Mouse (Mus musculus) cerebellum, adult 2 months (tissue): ENCODE measurements around the gene Acta2. TPM values are rescaled to one million over a fixed set of nuclear protein-coding genes. Genes with fewer than 3 reads are reported as not detected.

Source experiments
- DNase-seq, 2 experiments: peaks; one replicate each; pipeline ENCODE4 v3.0.0; 2021
- H3K27ac ChIP-seq: fragments of 200-500 bp; 2 replicates; pipeline ENCODE4 v1.5.1; 2012; ENCODE audit warnings: low read length, control low read depth, inconsistent platforms; ENCODE audit not compliant: insufficient read depth
- H3K27me3 ChIP-seq: fragments of 200-500 bp; 2 replicates; pipeline ENCODE4 v1.6.1; 2012; ENCODE audit warnings: inconsistent platforms, mild to moderate bottlenecking, low read length, moderate library complexity; ENCODE audit not compliant: control insufficient read depth, insufficient read depth
- H3K4me1 ChIP-seq: fragments of 200-500 bp; 2 replicates; pipeline ENCODE4 v1.6.1; 2011; ENCODE audit warnings: low read length; ENCODE audit not compliant: control insufficient read depth, insufficient read depth
- H3K4me3 ChIP-seq: fragments of 200-500 bp; replicated peaks from 2 replicates; pipeline ENCODE3; 2011; ENCODE audit warnings: mild to moderate bottlenecking, low read depth, low read length, control low read depth; ENCODE audit not compliant: insufficient read depth
- CTCF ChIP-seq: fragments of 200-500 bp; IDR thresholded peaks from 2 replicates; pipeline ENCODE4 v1.5.1; 2011; ENCODE audit warnings: low read depth, mild to moderate bottlenecking, control low read depth, low read length, moderate library complexity, borderline replicate concordance; ENCODE audit not compliant: insufficient read depth
- POLR2A ChIP-seq: fragments of 200-500 bp; IDR thresholded peaks from 2 replicates; pipeline ENCODE4 v1.6.1; 2011; ENCODE audit warnings: low read length, control low read depth, borderline replicate concordance; ENCODE audit not compliant: insufficient read depth
- WGBS: fragments of 180-500 bp; shearing (Covaris S2); methylation state at CpG from one replicate; pipeline ENCODE4 v1.1.7; 2018; 5-methylcytosine and 5-hydroxymethylcytosine counted together
- polyA plus RNA-seq: library from polyadenylated mRNA; depleted of rRNA; stranded (reverse); fragments of >200 nt; gene quantifications from 2 replicates; pipeline ENCODE4 v1.2.3, GENCODE M21; 2012

Acta2 gene
- polyA plus RNA-seq, 1 experiment: 28.4 TPM

DNA sequence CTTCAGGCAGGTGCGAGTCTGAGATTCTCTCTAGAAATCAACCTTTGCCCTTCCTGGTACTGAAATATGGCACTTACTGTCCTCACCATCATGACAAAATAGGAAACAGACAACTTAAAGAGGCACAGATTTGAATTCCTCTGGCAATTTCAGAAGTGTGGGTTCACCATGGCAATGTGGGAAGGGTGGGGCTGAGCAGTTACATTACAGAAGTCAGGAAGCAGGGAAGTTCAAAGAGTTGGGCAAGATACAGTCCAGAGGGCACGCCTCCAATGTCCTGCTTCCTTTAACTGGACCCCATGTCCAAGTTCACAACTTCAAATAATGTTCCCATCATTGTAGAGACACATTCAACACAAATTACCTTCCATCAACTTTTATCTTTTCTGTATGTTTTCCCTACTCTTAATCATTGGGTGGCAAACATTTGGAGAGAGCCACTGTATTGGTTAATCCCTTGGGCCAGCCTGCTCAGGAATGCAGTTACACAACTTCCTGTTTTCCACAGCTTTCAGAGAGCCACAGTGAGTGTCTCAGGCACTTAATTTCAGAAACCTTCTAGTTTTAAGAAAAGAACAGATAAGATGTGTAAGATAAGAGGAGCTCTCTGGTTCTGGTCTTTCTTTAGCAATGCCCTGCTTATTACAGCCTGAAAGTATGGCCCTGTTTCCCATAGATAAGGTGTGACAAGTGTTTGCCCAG, 7.0 kb upstream of the Acta2 start:
- Histone ChIP-seq H3K27me3 (no peaks in the 10 kb centered on the region), H3K4me3 (no peak overlapping the region), H3K27ac (no peak overlapping the region), H3K4me1 (no peaks in the 10 kb centered on the region)
- DNase-seq: no peak
- WGBS: 85% methylated on average over 2 of the region's 2 CpGs
- no peak for TF ChIP-seq POLR2A
- no peak for TF ChIP-seq CTCF

DNA sequence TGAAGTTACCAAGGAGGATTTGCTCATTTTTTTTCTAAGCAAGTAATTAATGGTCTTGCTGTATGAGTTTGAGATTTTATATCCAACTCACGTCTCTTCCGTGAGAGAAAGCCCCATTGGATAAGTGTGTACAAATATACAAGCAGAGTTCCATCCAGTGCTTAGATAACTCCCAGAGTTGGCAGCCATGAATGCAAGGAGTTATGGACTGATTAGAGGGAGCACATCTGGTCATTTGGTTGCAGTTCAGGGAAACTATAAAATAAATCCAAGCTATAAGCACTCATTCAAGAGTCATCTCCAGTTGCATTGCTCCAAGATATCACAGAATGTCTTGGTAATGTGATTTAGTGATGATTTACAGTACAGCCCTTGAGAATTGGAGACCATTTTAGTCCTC, 1.5 kb upstream of the Acta2 start:
- DNase-seq: no peak
- H3K27ac ChIP-seq: no peak overlapping the region
- TF ChIP-seq CTCF (no peak), POLR2A (no peak)
- no peaks in the 10 kb centered on the region for H3K27me3 ChIP-seq
- H3K4me3 ChIP-seq: no peak overlapping the region
- H3K4me1 ChIP-seq: no peaks in the 10 kb centered on the region
- 89% methylated on average over 2 of the region's 2 CpGs for whole genome bisulfite sequencing

DNA sequence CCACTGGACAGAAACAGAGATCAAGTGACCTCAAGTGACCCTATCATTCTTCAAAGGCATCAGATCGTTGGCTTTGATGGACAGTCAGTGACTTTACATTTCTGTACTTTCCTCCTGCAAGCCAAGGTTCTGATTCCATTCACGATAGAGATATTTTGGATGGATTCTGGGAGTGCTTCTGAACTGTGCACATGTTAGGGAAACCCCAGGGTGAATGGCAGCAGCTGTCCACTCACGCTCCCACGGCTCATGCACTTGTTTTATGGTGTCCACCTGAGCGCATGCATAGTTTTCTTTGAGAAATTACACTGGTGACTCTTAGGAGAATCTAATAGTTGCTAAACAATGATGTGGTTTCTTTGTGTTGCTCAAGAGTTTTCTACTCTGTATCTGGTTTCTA, 759 bp upstream of the Acta2 start:
- 57% methylated on average over 5 of the region's 5 CpGs for WGBS
- Histone ChIP-seq H3K27ac (no peak overlapping the region), H3K27me3 (no peaks in the 10 kb centered on the region), H3K4me1 (no peaks in the 10 kb centered on the region), H3K4me3 (no peak overlapping the region)
- TF ChIP-seq POLR2A (no peak), CTCF (no peak)
- DNase-seq: no peak

DNA sequence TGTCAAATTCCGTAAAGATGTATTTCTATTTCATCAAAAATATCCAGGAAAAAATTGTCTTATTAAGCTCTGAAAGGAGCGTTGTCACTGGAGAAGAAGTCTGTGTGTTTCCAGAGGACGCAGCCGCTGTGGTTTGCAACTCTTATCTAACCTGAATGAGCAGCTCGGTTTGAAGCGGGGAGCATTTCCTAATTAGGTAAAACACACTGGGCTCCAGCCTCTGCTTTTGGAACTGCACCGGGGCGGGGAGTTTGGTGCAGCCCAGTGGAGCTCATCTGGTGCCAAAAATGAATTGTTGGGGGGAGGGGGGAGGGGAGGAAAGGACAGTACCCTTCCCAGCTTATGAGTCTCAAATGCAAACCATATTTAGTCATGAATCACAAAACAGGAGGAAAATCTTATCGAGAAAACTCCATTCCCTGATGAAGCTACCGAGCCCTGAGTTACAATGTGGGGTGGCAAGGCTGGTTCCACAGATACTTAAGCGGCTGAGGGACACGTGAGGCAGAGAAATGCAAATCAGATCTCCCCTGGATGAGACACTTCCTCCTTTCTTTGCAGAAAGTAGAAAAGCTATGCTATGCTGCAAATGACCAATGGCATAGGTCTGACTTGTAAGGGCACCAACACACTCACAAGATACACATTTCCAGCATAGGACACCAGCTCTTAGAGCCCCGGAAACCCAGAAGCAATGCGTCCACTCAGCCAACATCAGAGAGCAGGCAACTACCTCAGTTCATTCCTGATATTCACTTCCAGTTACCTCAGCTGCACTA, 1.1 kb downstream of the Acta2 start:
- Histone ChIP-seq H3K27me3 (no peaks in the 10 kb centered on the region), H3K27ac (no peak overlapping the region), H3K4me3 (no peak overlapping the region), H3K4me1 (no peaks in the 10 kb centered on the region)
- no peak for TF ChIP-seq CTCF
- no peak for TF ChIP-seq POLR2A
- 36% methylated on average over 14 of the region's 14 CpGs for WGBS
- no peak for DNase-seq

DNA sequence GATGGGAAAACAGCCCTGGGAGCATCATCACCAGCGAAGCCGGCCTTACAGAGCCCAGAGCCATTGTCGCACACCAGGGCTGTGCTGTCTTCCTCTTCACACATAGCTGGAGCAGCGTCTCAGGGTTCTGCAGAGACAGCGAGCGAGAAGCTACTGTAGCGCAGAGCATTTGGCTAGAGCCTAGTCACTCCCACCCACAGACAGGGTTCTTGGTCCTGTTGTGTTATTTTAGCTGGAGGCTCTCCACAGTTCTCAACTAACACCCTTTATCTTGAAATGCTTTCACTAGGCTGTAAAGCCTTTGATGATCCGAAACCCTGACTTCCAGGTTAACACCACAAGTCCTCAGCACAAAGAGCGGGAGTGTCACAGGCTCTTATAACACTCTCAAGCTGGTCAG, 2.9 kb downstream of the Acta2 start:
- 89% methylated on average over 9 of the region's 9 CpGs for WGBS
- no peak for TF ChIP-seq CTCF
- TF ChIP-seq POLR2A: no peak
- H3K4me3 ChIP-seq: no peak overlapping the region
- H3K4me1 ChIP-seq: no peaks in the 10 kb centered on the region
- DNase-seq: no peak
- no peak overlapping the region for H3K27ac ChIP-seq
- H3K27me3 ChIP-seq: no peaks in the 10 kb centered on the region

DNA sequence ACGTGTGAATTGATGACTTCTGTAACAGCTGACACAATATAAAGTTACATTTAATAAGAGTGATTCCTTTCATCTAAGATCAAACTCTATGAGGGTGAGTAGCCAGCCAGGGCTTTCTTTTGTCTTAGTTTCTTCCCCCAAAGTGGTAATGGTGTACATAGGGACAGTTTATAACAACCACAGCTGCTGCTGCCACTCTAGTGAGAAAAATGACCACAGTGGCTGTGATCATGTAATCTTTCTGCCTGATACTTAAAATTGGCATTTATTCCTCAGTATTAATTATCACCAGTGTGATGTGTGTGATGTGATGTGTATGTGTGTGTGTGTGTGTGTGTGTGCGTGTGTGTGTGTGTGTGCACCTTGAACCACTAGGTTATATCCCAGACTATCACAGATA, 3.5 kb downstream of the Acta2 start:
- TF ChIP-seq POLR2A (no peak), CTCF (no peak)
- WGBS: 82% methylated on average over 2 of the region's 2 CpGs
- no peak overlapping the region for H3K4me3 ChIP-seq
- DNase-seq: no peak
- no peaks in the 10 kb centered on the region for H3K4me1 ChIP-seq
- H3K27ac ChIP-seq: no peak overlapping the region
- H3K27me3 ChIP-seq: no peaks in the 10 kb centered on the region

DNA sequence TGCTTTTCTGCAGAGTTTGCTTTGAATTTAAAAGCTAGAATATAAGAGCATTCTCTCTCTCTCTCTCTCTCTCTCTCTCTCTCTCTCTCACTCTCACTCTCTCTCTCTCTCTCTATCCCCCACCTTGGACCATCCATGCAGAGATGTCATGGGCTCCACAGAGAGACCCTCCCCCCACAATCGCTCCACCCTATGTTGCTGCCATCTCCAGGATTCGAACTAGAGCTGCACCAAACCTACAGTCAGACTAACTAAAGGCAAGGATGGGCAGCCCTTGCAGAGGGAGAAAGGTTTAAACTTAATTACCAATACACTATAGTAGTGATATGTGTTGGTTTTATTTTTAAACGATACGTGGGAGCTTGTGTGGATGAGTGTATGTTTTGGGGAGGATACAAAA, 4.8 kb downstream of the Acta2 start:
- no peaks in the 10 kb centered on the region for H3K27me3 ChIP-seq
- no peak for TF ChIP-seq POLR2A
- no peak for TF ChIP-seq CTCF
- no peak overlapping the region for H3K4me3 ChIP-seq
- H3K27ac ChIP-seq: no peak overlapping the region
- H3K4me1 ChIP-seq: no peaks in the 10 kb centered on the region
- 86% methylated on average over 4 of the region's 4 CpGs for WGBS
- no peak for DNase-seq

DNA sequence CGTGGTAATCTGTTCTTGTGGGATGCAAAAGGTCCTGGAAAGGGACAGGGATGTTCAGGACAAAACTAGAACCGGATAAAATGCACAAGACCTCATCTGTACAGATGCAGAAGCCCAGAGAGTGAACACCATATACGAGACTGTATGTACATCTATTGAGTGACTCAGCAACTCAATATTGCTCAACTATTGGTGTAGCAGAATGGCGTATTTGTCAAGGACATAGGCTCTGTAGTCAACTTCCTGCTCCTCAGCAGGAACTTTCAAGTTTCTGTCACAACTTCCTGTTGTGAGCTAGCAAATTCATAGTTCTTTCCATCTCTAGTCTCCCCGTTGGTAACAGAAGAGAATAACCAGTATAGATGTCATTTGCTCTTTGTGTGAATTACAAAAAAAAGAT, 6.8 kb downstream of the Acta2 start:
- no peak overlapping the region for H3K4me3 ChIP-seq
- no peaks in the 10 kb centered on the region for H3K4me1 ChIP-seq
- no peak for DNase-seq
- H3K27me3 ChIP-seq: no peaks in the 10 kb centered on the region
- TF ChIP-seq POLR2A (no peak), CTCF (no peak)
- WGBS: 80% methylated on average over 5 of the region's 5 CpGs
- no peak overlapping the region for H3K27ac ChIP-seq
